Mouse (Mus musculus) megakaryocyte, adult 5-6 weeks (primary cell): ENCODE data around the gene Anxa5. TPM values are rescaled to one million over a fixed set of nuclear protein-coding genes. Genes with fewer than 3 reads are reported as not detected.

Source experiments
- ATAC-seq: 2 replicates; pipeline ENCODE4 v1.8.0; 2016; ENCODE audit warnings: mild to moderate bottlenecking, inconsistent platforms; ENCODE audit not compliant: poor library complexity, severe bottlenecking
- total RNA-seq, 2 experiments: library from RNA; stranded (forward) in 1 of 2; stranded (reverse) in 1 of 2; fragments of 153-499, 151-499 nt in 1 of 2; fragments of 221-1000, 200-1000 nt in 1 of 2; gene quantifications; 2 replicates each; pipeline versions ENCODE4 v1.2.3 to v1.2.4; 2015 to 2017

The Anxa5 gene
- total RNA-seq, 2 experiments from 2014 or later = 433 to 686 TPM

GRCm38 (mm10) chr3:36488899-36489589 lies 13.3 kb upstream of the Anxa5 start:
- no peak for ATAC-seq

GRCm38 (mm10) chr3:36488367-36488766 lies 12.7 kb upstream of the Anxa5 start:
- ATAC-seq = no peak

DNA sequence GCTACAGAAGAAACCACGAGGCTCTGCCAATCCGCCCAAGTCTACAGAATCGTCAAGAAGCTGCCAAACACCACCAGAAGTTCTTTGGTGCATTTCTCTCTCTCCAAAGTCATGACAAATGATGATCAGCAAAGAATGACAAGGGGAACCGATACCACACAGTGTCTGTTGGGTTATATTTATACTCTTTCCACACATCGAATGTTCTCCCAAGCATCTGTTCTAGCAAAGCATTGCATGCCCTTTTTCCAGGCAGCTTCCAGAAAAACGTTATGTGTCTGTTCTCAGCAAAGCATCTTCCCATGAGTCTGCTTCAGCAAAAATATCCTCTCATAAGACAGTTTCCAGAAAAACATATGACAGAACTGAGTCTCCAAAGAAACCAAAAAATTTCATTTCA lies 11.2 kb upstream of the Anxa5 start:
- no peak for ATAC-seq

GRCm38 (mm10) chr3:36486176-36486575 lies 10.5 kb upstream of the Anxa5 start:
- ATAC-seq = no peak

GRCm38 (mm10) chr3:36484292-36484691 lies 8.6 kb upstream of the Anxa5 start:
- ATAC-seq = no peak

DNA sequence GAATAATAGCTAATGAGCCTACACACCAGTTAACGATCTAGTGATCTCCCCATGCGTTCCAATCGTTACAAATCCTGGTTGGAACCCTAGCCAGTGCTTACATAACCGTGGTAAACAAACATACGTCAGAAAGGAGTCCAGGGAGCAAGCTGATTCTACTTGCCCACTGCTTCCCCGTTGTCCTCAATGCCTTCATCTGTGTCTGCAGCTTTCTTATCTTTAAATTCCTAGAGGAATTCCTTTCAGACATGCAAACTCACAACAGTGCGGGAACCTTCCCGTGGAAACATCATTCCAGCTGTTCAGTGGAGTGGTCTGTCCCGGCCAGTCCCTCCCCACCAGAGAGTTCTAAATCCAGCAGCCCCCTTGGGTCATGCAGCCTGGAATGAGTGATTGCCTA lies 7.2 kb upstream of the Anxa5 start:
- ATAC-seq = no peak

- ATAC-seq = no peak
Observed at GRCm38 (mm10) chr3:36481776-36482193, 6.1 kb upstream of the Anxa5 start.

GRCm38 (mm10) chr3:36480486-36480885 lies 4.8 kb upstream of the Anxa5 start:
- no peak for ATAC-seq

GRCm38 (mm10) chr3:36478776-36479175 lies 3.1 kb upstream of the Anxa5 start:
- no peak for ATAC-seq

- no peak for ATAC-seq
Observed at GRCm38 (mm10) chr3:36476261-36477155, 814 bp upstream of the Anxa5 start.

- peak; percentile 41 for ATAC-seq
Observed at GRCm38 (mm10) chr3:36474938-36475483, 683 bp downstream of the Anxa5 start.

DNA sequence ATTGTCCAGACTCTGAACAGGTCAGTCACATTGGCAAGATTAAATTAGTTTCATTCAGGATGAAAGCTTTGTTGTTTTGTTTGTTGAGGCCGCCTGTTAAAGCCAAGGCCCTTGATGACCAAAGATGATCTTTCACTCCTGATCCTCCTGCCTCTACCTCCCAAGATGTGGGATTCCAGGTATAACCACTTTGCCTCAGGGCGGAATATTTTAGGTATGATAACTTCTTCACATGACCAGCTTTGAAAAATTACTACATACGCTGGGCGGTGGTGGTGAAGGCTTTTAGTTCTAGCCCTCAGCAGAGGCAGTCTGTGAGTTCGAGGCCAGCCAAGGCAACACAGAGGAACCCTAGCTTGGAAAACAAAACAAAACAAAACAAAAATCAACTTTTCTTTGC lies 1.3 kb downstream of the Anxa5 start:
- no peak for ATAC-seq

GRCm38 (mm10) chr3:36473222-36473621 lies 2.5 kb downstream of the Anxa5 start:
- ATAC-seq = no peak

DNA sequence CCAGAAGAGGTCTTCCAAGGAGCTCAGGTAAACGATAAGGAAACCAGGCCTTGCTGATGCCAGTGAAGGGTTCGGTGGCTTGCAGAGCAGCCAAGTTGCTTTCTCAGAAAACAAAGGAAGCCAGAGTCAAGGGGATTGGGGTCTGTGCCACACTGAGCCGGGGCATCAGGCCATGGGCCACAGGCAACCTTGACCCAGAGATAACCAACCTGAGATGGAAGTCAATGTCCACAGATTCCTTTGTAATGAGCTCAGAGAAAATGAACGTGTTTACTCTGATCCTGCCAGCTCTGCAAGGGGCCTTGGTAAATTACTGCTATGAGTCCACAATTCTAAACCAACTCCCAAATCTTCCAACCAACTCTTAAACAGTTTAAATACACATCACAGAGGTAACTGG lies 3.8 kb downstream of the Anxa5 start:
- no peak for ATAC-seq

DNA sequence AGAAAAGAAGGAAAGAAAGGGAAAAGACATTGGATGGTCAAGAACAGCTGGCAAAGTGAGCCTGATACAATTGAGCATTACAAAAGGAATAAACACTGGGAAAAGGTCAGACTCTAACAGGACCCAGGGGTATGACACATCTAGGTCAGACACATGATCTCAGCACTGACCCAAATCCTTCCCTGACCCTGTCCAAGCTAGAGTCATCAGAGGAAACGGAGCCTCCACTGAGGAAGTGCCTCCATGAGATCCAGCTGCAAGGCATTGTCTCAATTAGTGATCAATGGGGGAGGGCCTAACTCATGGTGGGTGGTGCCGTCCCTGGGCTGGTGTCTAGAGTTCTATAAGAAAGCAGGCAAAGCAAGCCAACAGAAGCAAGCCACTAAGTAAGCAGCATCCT lies 6.8 kb downstream of the Anxa5 start:
- no peak for ATAC-seq

GRCm38 (mm10) chr3:36467632-36468031 lies 8.1 kb downstream of the Anxa5 start:
- no peak for ATAC-seq

- ATAC-seq = no peak
Observed at GRCm38 (mm10) chr3:36465538-36465937, 10.2 kb downstream of the Anxa5 start.

DNA sequence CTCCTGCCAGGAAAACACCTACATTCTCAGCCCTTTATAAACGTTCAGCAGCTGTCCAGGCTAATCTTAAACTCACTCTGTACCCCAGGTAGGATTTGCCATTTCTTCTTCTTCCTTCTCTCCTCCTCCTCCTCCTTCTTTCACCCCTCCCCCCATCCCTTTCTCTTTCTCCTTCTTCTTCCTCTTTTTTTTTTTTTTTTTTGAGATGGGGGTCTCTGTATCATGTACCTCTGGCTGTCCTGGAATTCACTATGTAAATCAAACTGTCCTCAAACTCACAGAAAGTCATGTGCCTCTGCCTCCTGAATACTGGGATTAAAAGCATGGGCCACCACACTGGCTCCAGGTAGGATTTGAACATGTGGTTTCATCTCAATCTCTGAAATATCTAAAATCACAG lies 13.3 kb downstream of the Anxa5 start:
- no peak for ATAC-seq

- no peak for ATAC-seq
Observed at GRCm38 (mm10) chr3:36461819-36462218, 13.9 kb downstream of the Anxa5 start.

DNA sequence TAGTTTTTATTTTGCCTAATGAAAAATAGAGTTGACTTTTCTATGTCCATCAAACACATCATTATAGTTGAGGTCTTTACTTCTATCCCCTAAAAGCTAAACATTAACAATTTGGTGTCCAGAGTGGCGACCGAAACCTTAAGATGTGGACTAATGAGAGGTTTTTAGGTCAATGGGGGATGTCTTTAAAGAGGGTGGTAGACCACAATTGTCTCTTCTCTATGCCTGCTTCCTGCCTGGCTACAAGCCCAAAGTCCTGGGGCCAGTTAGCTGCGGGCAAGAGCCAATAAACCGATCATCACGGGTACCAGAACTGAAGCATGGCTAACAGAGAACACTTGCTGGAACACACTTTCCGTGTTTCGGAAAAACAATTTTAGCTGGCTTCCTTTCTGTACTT lies 15.0 kb downstream of the Anxa5 start:
- no peak for ATAC-seq

DNA sequence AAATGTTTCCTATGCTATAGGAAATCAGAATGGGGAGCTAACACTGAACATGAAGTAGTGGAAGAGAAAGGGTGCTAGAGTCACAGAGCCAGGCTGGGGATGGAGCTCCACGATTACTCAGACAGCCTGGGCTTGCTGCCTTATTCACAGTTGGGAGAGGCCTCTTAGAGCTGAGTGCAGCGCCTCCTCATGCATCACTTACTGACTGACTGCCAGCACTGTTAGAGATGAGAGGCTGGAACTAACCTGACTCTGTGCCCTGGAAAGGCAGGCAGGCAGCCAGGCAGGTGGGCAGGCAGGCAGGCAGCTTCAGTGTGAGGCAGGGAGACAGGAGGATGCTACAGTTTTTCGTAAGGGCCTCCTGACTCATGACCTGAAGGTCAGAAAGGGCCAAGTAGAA lies 20.1 kb downstream of the Anxa5 start:
- ATAC-seq = no peak

GRCm38 (mm10) chr3:36455124-36455523 lies 20.6 kb downstream of the Anxa5 start:
- ATAC-seq = no peak
